Mouse (Mus musculus): Measurements from ENCODE around the gene Ttll11. TPM values are rescaled to one million over a fixed set of nuclear protein-coding genes. Genes with fewer than 3 reads are reported as not detected.

Ttll11 gene
- polyA plus RNA-seq, 1 experiment from 2014 or later = 0.34 TPM

DNA sequence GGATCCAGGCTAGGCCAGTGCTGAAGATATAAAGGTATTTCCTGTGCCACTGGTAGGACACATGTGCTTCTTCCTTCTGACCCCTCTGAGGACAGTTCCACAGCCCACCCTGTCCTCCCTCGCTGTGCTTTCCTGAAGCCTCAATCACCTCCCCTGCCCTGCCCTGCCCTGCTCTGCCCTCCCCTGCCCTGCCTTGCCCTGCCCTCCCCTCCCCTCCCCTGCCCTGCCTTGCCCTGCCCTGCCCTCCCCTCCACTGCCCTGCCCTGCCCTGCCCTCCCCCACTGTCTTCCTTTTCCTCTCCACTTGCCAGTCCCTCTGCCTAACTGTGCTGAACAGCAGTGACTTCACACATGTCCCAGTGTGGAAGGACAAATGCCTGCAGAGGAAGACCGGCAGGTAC lies 160.8 kb downstream of the Ttll11 start:
- Histone ChIP-seq H3K9ac (ENCODE audit: low read length) (no peak overlapping the region), H3K4me3 (replicated peaks; ENCODE audit: low read length) (no peak overlapping the region), H3K27ac (ENCODE audit: low read length) (no peak overlapping the region), H3K4me2 (ENCODE audit: low read depth, low read length) (no peak overlapping the region), H3K27me3 (ENCODE audit: control insufficient read depth, insufficient read depth, low read length) (no peaks in the 10 kb centered on the region), H3K4me1 (ENCODE audit: control insufficient read depth, insufficient read depth, low read length) (0 out of 2 replicates have a peak, but pooled peaks cover 3% of the 10 kb centered on the region), H3K9me3 (replicated peaks; ENCODE audit: control insufficient read depth, low read length) (no peaks in the 10 kb centered on the region), H3K36me3 (ENCODE audit: control insufficient read depth, insufficient read depth, low read length) (no peaks in the 10 kb centered on the region)
- 43% methylated on average over 2 of the region's 2 CpGs for WGBS
- ATAC-seq (ENCODE audit: insufficient read depth, low FRiP score) = no peak

DNA sequence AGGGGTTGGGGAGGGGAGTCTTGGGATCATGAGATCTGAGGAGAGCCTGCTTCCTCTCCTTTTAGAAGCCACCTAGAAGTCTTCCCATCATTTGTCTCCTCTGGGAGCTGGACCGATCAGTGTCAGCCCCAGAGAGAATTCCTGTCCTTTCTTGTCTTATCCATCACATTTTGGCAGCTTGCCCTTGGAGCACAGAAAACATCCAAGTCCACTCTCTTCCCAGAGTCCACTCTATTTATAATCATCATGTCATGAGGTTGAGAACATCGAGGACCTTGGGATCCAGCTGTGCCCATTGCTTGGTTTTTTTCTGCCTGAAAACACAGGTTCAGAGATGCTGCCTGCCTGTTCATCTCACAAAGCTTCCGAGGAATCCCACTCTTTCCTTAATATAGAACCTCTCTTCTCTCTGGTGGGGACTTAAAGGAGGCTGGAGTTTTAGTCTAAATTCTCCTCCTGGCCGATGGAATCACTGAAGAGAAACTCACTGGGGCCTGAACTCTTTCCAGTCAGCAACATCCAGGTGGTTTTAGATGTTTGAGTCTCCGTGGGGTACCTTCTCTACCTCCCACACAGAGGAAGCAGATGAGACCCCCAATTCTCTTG lies 163.6 kb downstream of the Ttll11 start:
- no peaks in the 10 kb centered on the region for H3K9me3 ChIP-seq (replicated peaks; ENCODE audit: control insufficient read depth, low read length)
- ATAC-seq (ENCODE audit: insufficient read depth, low FRiP score) = no peak
- WGBS = 62% methylated on average over 5 of the region's 5 CpGs
- no peak overlapping the region for H3K27ac ChIP-seq (ENCODE audit: low read length)
- no peak overlapping the region for H3K4me2 ChIP-seq (ENCODE audit: low read depth, low read length)
- no peaks in the 10 kb centered on the region for H3K36me3 ChIP-seq (ENCODE audit: control insufficient read depth, insufficient read depth, low read length)
- no peak overlapping the region for H3K9ac ChIP-seq (ENCODE audit: low read length)
- 0 out of 2 replicates have a peak, but pooled peaks cover 3% of the 10 kb centered on the region for H3K4me1 ChIP-seq (ENCODE audit: control insufficient read depth, insufficient read depth, low read length)
- H3K4me3 ChIP-seq (replicated peaks; ENCODE audit: low read length) = no peak overlapping the region
- H3K27me3 ChIP-seq (ENCODE audit: control insufficient read depth, insufficient read depth, low read length) = no peaks in the 10 kb centered on the region

DNA sequence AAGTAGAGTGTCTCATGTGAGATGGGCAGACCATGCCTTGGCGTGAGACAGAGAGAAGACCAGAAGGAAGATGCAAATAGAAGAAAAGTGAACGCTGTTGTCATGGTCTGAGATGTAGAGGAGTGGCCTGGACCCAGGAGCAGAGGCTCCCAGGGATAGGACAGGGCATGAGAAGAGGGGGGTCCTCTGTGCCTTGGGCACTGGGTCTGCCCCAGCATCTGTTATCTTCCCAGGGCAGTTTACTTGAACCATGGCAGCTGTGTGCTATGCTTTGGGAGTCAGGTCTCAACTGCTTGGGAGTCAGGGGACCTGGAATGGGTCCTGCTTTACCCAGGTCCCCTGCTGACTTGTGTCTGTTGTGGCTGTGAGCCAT lies 167.2 kb downstream of the Ttll11 start:
- WGBS = 76% methylated on average over 2 of the region's 2 CpGs
- no peak for ATAC-seq (ENCODE audit: insufficient read depth, low FRiP score)
- no peak overlapping the region for H3K4me3 ChIP-seq (replicated peaks; ENCODE audit: low read length)
- H3K36me3 ChIP-seq (ENCODE audit: control insufficient read depth, insufficient read depth, low read length) = no peaks in the 10 kb centered on the region
- no peak overlapping the region for H3K9ac ChIP-seq (ENCODE audit: low read length)
- no peak overlapping the region for H3K27ac ChIP-seq (ENCODE audit: low read length)
- no peaks in the 10 kb centered on the region for H3K4me1 ChIP-seq (ENCODE audit: control insufficient read depth, insufficient read depth, low read length)
- H3K9me3 ChIP-seq (replicated peaks; ENCODE audit: control insufficient read depth, low read length) = no peaks in the 10 kb centered on the region
- H3K4me2 ChIP-seq (ENCODE audit: low read depth, low read length) = no peak overlapping the region
- H3K27me3 ChIP-seq (ENCODE audit: control insufficient read depth, insufficient read depth, low read length) = no peaks in the 10 kb centered on the region

DNA sequence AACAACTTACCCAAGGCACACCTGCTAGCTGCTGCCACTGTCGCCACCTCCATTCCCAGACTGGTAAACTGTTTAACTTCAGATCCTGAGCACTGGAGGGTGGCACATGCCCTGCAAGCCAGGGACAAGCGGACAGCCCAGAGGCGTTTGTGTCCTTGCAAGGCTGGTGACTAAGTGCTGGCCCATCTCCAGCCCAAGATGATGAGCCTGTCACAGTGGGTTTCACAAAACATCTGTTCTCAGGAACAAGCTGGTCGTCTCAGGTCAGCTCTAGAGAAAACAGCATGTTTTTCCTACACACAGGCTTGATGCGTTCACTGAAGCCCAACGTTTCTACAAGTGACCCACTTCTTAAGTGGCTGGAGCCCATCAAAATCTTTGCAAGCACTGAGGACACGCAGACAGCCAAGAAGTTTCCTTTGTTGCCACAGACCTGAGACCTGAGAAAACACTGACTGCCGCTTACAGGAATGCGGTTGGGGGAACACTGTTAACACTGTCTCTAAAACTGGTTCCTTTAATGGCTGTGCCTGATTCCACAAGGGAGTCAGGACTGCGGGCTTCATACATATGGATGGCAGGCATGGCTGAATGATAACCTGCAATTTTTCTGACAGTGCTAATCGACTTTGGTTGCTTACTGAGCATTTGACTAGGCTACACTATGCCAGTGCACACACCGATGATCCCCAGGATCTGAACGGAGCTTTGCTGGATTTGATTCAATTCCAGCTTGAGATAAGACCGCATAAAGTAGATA lies 167.7 kb downstream of the Ttll11 start:
- Histone ChIP-seq H3K9ac (ENCODE audit: low read length) (no peak overlapping the region), H3K9me3 (replicated peaks; ENCODE audit: control insufficient read depth, low read length) (no peaks in the 10 kb centered on the region), H3K27ac (ENCODE audit: low read length) (no peak overlapping the region), H3K4me2 (ENCODE audit: low read depth, low read length) (no peak overlapping the region), H3K4me1 (ENCODE audit: control insufficient read depth, insufficient read depth, low read length) (no peaks in the 10 kb centered on the region), H3K27me3 (ENCODE audit: control insufficient read depth, insufficient read depth, low read length) (no peaks in the 10 kb centered on the region), H3K36me3 (ENCODE audit: control insufficient read depth, insufficient read depth, low read length) (no peaks in the 10 kb centered on the region), H3K4me3 (replicated peaks; ENCODE audit: low read length) (no peak overlapping the region)
- WGBS = 59% methylated on average over 14 of the region's 14 CpGs
- no peak for ATAC-seq (ENCODE audit: insufficient read depth, low FRiP score)

DNA sequence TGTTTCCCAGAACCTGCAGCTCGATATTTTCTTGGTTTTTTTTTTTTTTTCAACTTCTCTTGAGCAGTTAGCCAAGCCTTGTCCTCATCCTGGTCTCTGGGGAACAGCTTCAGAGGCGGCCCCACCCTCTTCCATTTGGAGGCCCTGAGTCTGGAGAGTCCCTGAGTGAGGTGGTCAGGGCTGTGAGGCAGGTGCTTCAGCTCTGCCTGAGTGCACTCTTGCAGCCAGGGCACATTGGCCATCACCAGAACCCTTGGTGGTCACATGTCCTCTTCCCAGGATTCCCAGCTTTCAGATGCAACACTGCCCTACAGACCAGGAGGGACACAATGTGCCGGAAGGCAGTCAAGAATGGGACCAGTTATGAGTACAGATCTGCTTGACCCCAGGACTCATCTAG lies 169.7 kb downstream of the Ttll11 start:
- H3K4me1 ChIP-seq (ENCODE audit: control insufficient read depth, insufficient read depth, low read length) = no peaks in the 10 kb centered on the region
- H3K4me2 ChIP-seq (ENCODE audit: low read depth, low read length) = no peak overlapping the region
- H3K4me3 ChIP-seq (replicated peaks; ENCODE audit: low read length) = no peak overlapping the region
- H3K9ac ChIP-seq (ENCODE audit: low read length) = no peak overlapping the region
- no peaks in the 10 kb centered on the region for H3K27me3 ChIP-seq (ENCODE audit: control insufficient read depth, insufficient read depth, low read length)
- WGBS = 72% methylated on average over 3 of the region's 3 CpGs
- ATAC-seq (ENCODE audit: insufficient read depth, low FRiP score) = no peak
- H3K27ac ChIP-seq (ENCODE audit: low read length) = no peak overlapping the region
- no peaks in the 10 kb centered on the region for H3K9me3 ChIP-seq (replicated peaks; ENCODE audit: control insufficient read depth, low read length)
- no peaks in the 10 kb centered on the region for H3K36me3 ChIP-seq (ENCODE audit: control insufficient read depth, insufficient read depth, low read length)

DNA sequence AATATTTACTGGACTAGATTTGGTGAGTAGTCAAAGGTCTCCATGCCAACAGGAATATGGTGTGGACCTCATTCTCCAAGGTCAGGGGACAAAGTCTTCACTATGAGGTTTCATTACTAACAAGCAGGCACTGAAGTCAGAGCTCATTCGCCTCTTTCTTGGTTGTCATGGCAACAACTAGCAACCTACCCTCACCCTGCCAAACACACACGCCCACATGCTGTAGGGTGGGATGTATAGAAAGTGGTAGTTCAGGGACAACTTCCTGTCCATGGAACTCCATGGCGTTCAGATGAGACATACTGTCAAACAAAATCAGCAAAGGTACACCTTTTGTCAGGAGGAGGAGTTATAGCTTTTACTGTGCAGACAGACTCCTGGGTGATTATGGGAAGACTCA lies 170.6 kb downstream of the Ttll11 start:
- H3K4me2 ChIP-seq (ENCODE audit: low read depth, low read length) = no peak overlapping the region
- H3K36me3 ChIP-seq (ENCODE audit: control insufficient read depth, insufficient read depth, low read length) = no peaks in the 10 kb centered on the region
- no peaks in the 10 kb centered on the region for H3K9me3 ChIP-seq (replicated peaks; ENCODE audit: control insufficient read depth, low read length)
- H3K9ac ChIP-seq (ENCODE audit: low read length) = no peak overlapping the region
- H3K4me3 ChIP-seq (replicated peaks; ENCODE audit: low read length) = no peak overlapping the region
- H3K4me1 ChIP-seq (ENCODE audit: control insufficient read depth, insufficient read depth, low read length) = no peaks in the 10 kb centered on the region
- no peak for ATAC-seq (ENCODE audit: insufficient read depth, low FRiP score)
- 19% methylated on average over 3 of the region's 3 CpGs for WGBS
- no peak overlapping the region for H3K27ac ChIP-seq (ENCODE audit: low read length)
- no peaks in the 10 kb centered on the region for H3K27me3 ChIP-seq (ENCODE audit: control insufficient read depth, insufficient read depth, low read length)

DNA sequence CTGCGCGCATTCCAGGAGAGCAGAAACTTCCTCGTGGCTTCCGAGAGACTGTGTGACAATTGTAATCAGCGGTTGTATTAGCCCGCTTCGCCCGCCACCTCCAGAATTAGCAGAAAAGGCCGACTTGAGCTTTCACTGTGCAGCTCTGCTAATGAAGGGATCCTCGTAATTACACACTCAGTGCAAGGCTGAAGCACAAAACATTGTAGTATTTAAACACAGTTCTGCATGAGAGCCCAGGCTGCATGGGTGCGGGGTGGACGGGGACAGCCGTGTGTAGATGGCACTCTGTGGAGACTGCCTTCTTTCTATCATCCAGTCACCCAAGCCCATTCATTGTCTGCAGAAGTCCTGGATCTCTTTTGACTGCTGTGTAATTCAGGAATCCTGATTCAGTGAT lies 173.8 kb downstream of the Ttll11 start:
- Histone ChIP-seq H3K9me3 (replicated peaks; ENCODE audit: control insufficient read depth, low read length) (no peaks in the 10 kb centered on the region), H3K4me1 (ENCODE audit: control insufficient read depth, insufficient read depth, low read length) (no peaks in the 10 kb centered on the region), H3K9ac (ENCODE audit: low read length) (no peak overlapping the region), H3K27ac (ENCODE audit: low read length) (no peak overlapping the region), H3K4me2 (ENCODE audit: low read depth, low read length) (no peak overlapping the region), H3K36me3 (ENCODE audit: control insufficient read depth, insufficient read depth, low read length) (no peaks in the 10 kb centered on the region), H3K27me3 (ENCODE audit: control insufficient read depth, insufficient read depth, low read length) (no peaks in the 10 kb centered on the region), H3K4me3 (replicated peaks; ENCODE audit: low read length) (no peak overlapping the region)
- WGBS = 77% methylated on average over 13 of the region's 13 CpGs
- ATAC-seq (ENCODE audit: insufficient read depth, low FRiP score) = no peak

DNA sequence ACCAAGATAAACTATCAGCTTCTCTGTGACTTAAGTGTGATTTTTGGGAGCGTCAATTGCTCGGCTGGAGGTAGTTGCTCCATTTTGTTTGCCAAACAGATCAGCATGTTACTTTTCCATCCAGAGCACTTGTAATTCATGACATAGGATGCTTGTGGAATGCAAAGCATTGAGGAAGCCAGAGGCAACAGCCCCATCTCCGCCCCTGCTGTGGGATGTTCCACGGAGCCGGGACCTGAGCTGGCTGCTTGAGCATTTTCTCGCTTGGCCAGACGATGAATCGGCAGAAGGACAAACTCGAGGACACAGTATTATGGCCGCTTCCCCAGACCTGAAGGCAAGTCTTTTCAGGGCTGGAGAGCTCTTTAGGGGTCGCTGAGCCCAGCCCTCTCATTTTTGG lies 176.6 kb downstream of the Ttll11 start:
- H3K36me3 ChIP-seq (ENCODE audit: control insufficient read depth, insufficient read depth, low read length) = no peaks in the 10 kb centered on the region
- H3K9me3 ChIP-seq (replicated peaks; ENCODE audit: control insufficient read depth, low read length) = no peaks in the 10 kb centered on the region
- no peak overlapping the region for H3K9ac ChIP-seq (ENCODE audit: low read length)
- no peak overlapping the region for H3K4me2 ChIP-seq (ENCODE audit: low read depth, low read length)
- no peak overlapping the region for H3K4me3 ChIP-seq (replicated peaks; ENCODE audit: low read length)
- H3K4me1 ChIP-seq (ENCODE audit: control insufficient read depth, insufficient read depth, low read length) = no peaks in the 10 kb centered on the region
- H3K27me3 ChIP-seq (ENCODE audit: control insufficient read depth, insufficient read depth, low read length) = no peaks in the 10 kb centered on the region
- no peak for ATAC-seq (ENCODE audit: insufficient read depth, low FRiP score)
- no peak overlapping the region for H3K27ac ChIP-seq (ENCODE audit: low read length)
- WGBS = 88% methylated on average over 11 of the region's 11 CpGs

DNA sequence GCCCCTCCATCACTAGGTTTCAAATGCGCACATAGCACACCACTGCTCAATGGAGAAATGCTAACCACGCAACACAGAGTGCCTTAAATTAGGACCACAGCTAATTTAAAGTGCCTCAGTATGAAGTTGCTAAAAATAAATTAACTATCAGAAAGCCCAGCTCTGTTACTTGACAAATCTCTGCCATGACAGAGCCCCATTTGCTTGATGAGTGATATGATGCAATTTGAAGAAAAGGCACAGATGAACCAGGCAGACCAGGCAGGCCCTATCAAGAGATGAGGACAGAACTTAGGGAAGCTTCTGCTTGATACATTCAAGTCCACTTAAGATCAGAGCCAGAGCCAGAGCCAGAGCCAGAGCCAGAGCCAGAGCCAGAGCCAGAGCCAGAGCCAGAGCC lies 178.0 kb downstream of the Ttll11 start:
- Histone ChIP-seq H3K36me3 (ENCODE audit: control insufficient read depth, insufficient read depth, low read length) (no peaks in the 10 kb centered on the region), H3K4me2 (ENCODE audit: low read depth, low read length) (no peak overlapping the region), H3K27ac (ENCODE audit: low read length) (no peak overlapping the region), H3K9me3 (replicated peaks; ENCODE audit: control insufficient read depth, low read length) (no peaks in the 10 kb centered on the region), H3K4me1 (ENCODE audit: control insufficient read depth, insufficient read depth, low read length) (no peaks in the 10 kb centered on the region), H3K4me3 (replicated peaks; ENCODE audit: low read length) (no peak overlapping the region), H3K9ac (ENCODE audit: low read length) (no peak overlapping the region), H3K27me3 (ENCODE audit: control insufficient read depth, insufficient read depth, low read length) (no peaks in the 10 kb centered on the region)
- WGBS = 98% methylated on average over 2 of the region's 2 CpGs
- no peak for ATAC-seq (ENCODE audit: insufficient read depth, low FRiP score)
